Mouse (Mus musculus) limb, embryonic 12.5 days (tissue): ENCODE measurements around the gene Gm14296. TPM values are rescaled to one million over a fixed set of nuclear protein-coding genes. Genes with fewer than 3 reads are reported as not detected.
"Not testable (repeated sequence)": the region's sequence is repeated elsewhere in the genome, so short reads cannot be mapped to it uniquely, and the experiment has no call there.

Experiments
- ATAC-seq: fragments of 200-750 bp; cut with Nextera tagmentation; 2 replicates; pipeline ENCODE4 v1.8.0; 2017; ENCODE audit warnings: low read depth, moderate TSS enrichment; ENCODE audit not compliant: insufficient number of reproducible peaks, insufficient read depth, low FRiP score, low TSS enrichment
- H3K27ac ChIP-seq: fragments of 300-500 bp; sonication (generic); 2 replicates; pipeline ENCODE4 v1.5.1; 2016; ENCODE audit warnings: mild to moderate bottlenecking, moderate library complexity
- H3K27me3 ChIP-seq: fragments of 300-500 bp; sonication (generic); 2 replicates; pipeline ENCODE4 v1.6.1; 2016; ENCODE audit warnings: mild to moderate bottlenecking, moderate library complexity
- H3K36me3 ChIP-seq: fragments of 300-500 bp; sonication (generic); 2 replicates; pipeline ENCODE4 v1.6.1; 2016; ENCODE audit warnings: mild to moderate bottlenecking, moderate library complexity
- H3K4me1 ChIP-seq: fragments of 300-500 bp; sonication (generic); replicated peaks from 2 replicates; pipeline ENCODE4 v1.6.1; 2016
- H3K4me2 ChIP-seq: fragments of 300-500 bp; sonication (generic); 2 replicates; pipeline ENCODE4 v1.6.1; 2016; ENCODE audit warnings: mild to moderate bottlenecking, moderate library complexity
- H3K4me3 ChIP-seq: fragments of 300-500 bp; sonication (generic); replicated peaks from 2 replicates; pipeline ENCODE4 v1.5.1; 2016; ENCODE audit warnings: mild to moderate bottlenecking
- H3K9ac ChIP-seq: fragments of 300-500 bp; sonication (generic); replicated peaks from 2 replicates; pipeline ENCODE4 v1.6.1; 2016; ENCODE audit warnings: mild to moderate bottlenecking, moderate library complexity
- H3K9me3 ChIP-seq: fragments of 300-500 bp; sonication (generic); 2 replicates; pipeline ENCODE4 v1.6.1; 2016; ENCODE audit warnings: mild to moderate bottlenecking, moderate library complexity
- WGBS: fragments of 180-500 bp; shearing (Covaris S2); methylation state at CpG from one replicate; pipeline ENCODE4 v1.1.7; 2016; 5-methylcytosine and 5-hydroxymethylcytosine counted together
- polyA plus RNA-seq: library from polyadenylated mRNA; unstranded; fragments of >200 nt; fragmentation: Nextera tagmentation; extraction: Ambion mirVana; gene quantifications from 2 replicates; pipeline ENCODE4 v1.2.1, GENCODE M21; 2016

Gm14296 gene
- 14.0 and 14.1 TPM in 2 replicates for polyA plus RNA-seq

GRCm38 (mm10) chr2:176927709-176928108 lies at the start of gene Gm14296:
TSS of gene Gm14296 (minus strand) at chr2:176927809.
- WGBS: no CpG with 5 or more reads among the region's 2 CpGs
- not testable (repeated sequence) for H3K36me3 ChIP-seq, H3K9me3 ChIP-seq, H3K4me2 ChIP-seq, H3K4me3 ChIP-seq, H3K4me1 ChIP-seq, H3K27ac ChIP-seq, ATAC-seq, H3K27me3 ChIP-seq, H3K9ac ChIP-seq

- H3K27me3 ChIP-seq, H3K4me3 ChIP-seq, H3K4me2 ChIP-seq, H3K27ac ChIP-seq, H3K36me3 ChIP-seq, ATAC-seq, H3K9ac ChIP-seq, H3K9me3 ChIP-seq, H3K4me1 ChIP-seq: not testable (repeated sequence)
- WGBS: no CpG with 5 or more reads among the region's 1 CpGs
Measured at GRCm38 (mm10) chr2:176905464-176905863, 22.1 kb downstream of the Gm14296 start.

Other genes starting within 250 kb of the Gm14296 start
- gene Gm14305, start 219.5 kb downstream of the Gm14296 start, polyA plus RNA-seq: 29.4 and 33.6 TPM in 2 replicates
- 12.0 and 14.1 TPM in 2 replicates for gene Gm14295, start 129.2 kb downstream of the Gm14296 start, polyA plus RNA-seq
- gene Gm14408, start 96.7 kb downstream of the Gm14296 start, polyA plus RNA-seq: not detected in 2 replicates
- 9.9 and 15.6 TPM in 2 replicates for gene Gm14419, start 73.1 kb upstream of the Gm14296 start, polyA plus RNA-seq
- gene Gm14401, start 146.5 kb upstream of the Gm14296 start, polyA plus RNA-seq: not detected in 2 replicates